Mouse (Mus musculus) limb, embryonic 14.5 days (tissue): ENCODE data around the gene Gm17455. TPM values are rescaled to one million over a fixed set of nuclear protein-coding genes. Genes with fewer than 3 reads are reported as not detected.

Experiments used
- ATAC-seq: fragments of 200-750 bp; cut with Nextera tagmentation; 2 replicates; pipeline ENCODE4 v1.8.0; 2017; ENCODE audit warnings: low read depth, moderate number of reproducible peaks, moderate TSS enrichment; ENCODE audit not compliant: low FRiP score
- DNase-seq: peaks from one replicate; pipeline ENCODE4 v3.0.0-alpha.2; 2015; ENCODE audit warnings: low spot score
- H3K27ac ChIP-seq: fragments of 300-500 bp; sonication (generic); replicated peaks from 2 replicates; pipeline ENCODE4 v1.5.1; 2014; ENCODE audit warnings: low read depth, mild to moderate bottlenecking, low read length, moderate library complexity, mixed read lengths
- H3K27me3 ChIP-seq: fragments of 300-500 bp; sonication (generic); 2 replicates; pipeline ENCODE4 v1.6.1; 2014; ENCODE audit warnings: low read length, mixed read lengths; ENCODE audit not compliant: control insufficient read depth, insufficient read depth
- H3K36me3 ChIP-seq: fragments of 300-500 bp; sonication (generic); 2 replicates; pipeline ENCODE4 v1.6.1; 2014; ENCODE audit warnings: mild to moderate bottlenecking, low read length, moderate library complexity, mixed read lengths; ENCODE audit not compliant: control insufficient read depth, insufficient read depth
- H3K4me1 ChIP-seq: fragments of 300-500 bp; sonication (generic); 2 replicates; pipeline ENCODE4 v1.6.1; 2014; ENCODE audit warnings: antibody characterized with exemption, low read length, mixed read lengths; ENCODE audit not compliant: control insufficient read depth, insufficient read depth
- H3K4me2 ChIP-seq: fragments of 300-500 bp; sonication (generic); replicated peaks from 2 replicates; pipeline ENCODE4 v1.6.1; 2014; ENCODE audit warnings: low read depth, mild to moderate bottlenecking, low read length, moderate library complexity; ENCODE audit not compliant: severe bottlenecking
- H3K4me3 ChIP-seq: fragments of 300-500 bp; sonication (generic); replicated peaks from 2 replicates; pipeline ENCODE4 v1.5.1; 2014; ENCODE audit warnings: low read length
- H3K9ac ChIP-seq: fragments of 300-500 bp; sonication (generic); 2 replicates; pipeline ENCODE4 v1.6.1; 2014; ENCODE audit warnings: mild to moderate bottlenecking, low read depth, low read length, moderate library complexity; ENCODE audit not compliant: severe bottlenecking
- H3K9me3 ChIP-seq: fragments of 300-500 bp; sonication (generic); 2 replicates; pipeline ENCODE4 v1.6.1; 2016; ENCODE audit warnings: low read length; ENCODE audit not compliant: control insufficient read depth
- POLR2A ChIP-seq: fragments of 200-500 bp; IDR thresholded peaks from 2 replicates; pipeline ENCODE4 v1.8.0; 2012; ENCODE audit warnings: inconsistent platforms, mild to moderate bottlenecking, moderate library complexity, borderline replicate concordance; ENCODE audit not compliant: insufficient read depth, insufficient read length; ENCODE audit errors: extremely low read depth
- WGBS: fragments of 180-500 bp; shearing (Covaris S2); extraction: QIAGEN DNeasy Blood & Tissue Kit; methylation state at CpG from one replicate; pipeline ENCODE4 v1.1.7; 2014; 5-methylcytosine and 5-hydroxymethylcytosine counted together
- polyA plus RNA-seq, 2 experiments: library from polyadenylated mRNA; depleted of rRNA in 1 of 2; stranded (reverse) in 1 of 2; unstranded in 1 of 2; fragments of >200 nt; fragmentation: Nextera tagmentation in 1 of 2; extraction: Ambion mirVana in 1 of 2; gene quantifications; 2 replicates each; pipeline versions ENCODE4 v1.2.1 to v1.2.3; 2012 to 2014

The Gm17455 gene
- polyA plus RNA-seq, 2 experiments, result 0.96 to 2.8 TPM

GRCm38 (mm10) chr10:60394936-60395335, 4.6 kb upstream of the Gm17455 start:
- ATAC-seq (no peak), DNase-seq (no peak)
- Histone ChIP-seq H3K4me3 (no peak overlapping the region), H3K27me3 (no peaks in the 10 kb centered on the region), H3K9ac (no peak overlapping the region), H3K9me3 (no peaks in the 10 kb centered on the region), H3K36me3 (no peaks in the 10 kb centered on the region), H3K4me2 (no peak overlapping the region), H3K4me1 (peaks cover 4% of the 10 kb centered on the region; the same call in 1 of the 2 replicates), H3K27ac (no peak overlapping the region)
- TF ChIP-seq POLR2A, result no peak
- 89% methylated on average over 7 of the region's 7 CpGs for WGBS

- H3K36me3 ChIP-seq, result no peaks in the 10 kb centered on the region
- no peak overlapping the region for H3K4me3 ChIP-seq
- H3K4me1 ChIP-seq, result peaks cover 8% of the 10 kb centered on the region
- no peak overlapping the region for H3K27ac ChIP-seq
- WGBS, result 75% methylated on average over 5 of the region's 5 CpGs
- no peaks in the 10 kb centered on the region for H3K27me3 ChIP-seq
- ATAC-seq (no peak), DNase-seq (no peak)
- H3K9me3 ChIP-seq, result no peaks in the 10 kb centered on the region
- TF ChIP-seq POLR2A, result no peak
- no peak overlapping the region for H3K9ac ChIP-seq
- no peak overlapping the region for H3K4me2 ChIP-seq
These were observed 3.9 kb upstream of the Gm17455 start for GRCm38 (mm10) chr10:60395605-60396004.

- Histone ChIP-seq H3K36me3 (no peaks in the 10 kb centered on the region), H3K9me3 (no peaks in the 10 kb centered on the region), H3K27ac (no peak overlapping the region), H3K27me3 (no peaks in the 10 kb centered on the region), H3K4me2 (no peak overlapping the region), H3K4me3 (no peak overlapping the region), H3K9ac (no peak overlapping the region), H3K4me1 (peaks cover 8% of the 10 kb centered on the region)
- DNase-seq, result no peak
- TF ChIP-seq POLR2A, result no peak
- WGBS, result 85% methylated on average over 10 of the region's 10 CpGs
- ATAC-seq, result no peak
These were observed 1.3 kb upstream of the Gm17455 start for GRCm38 (mm10) chr10:60398051-60398814.

GRCm38 (mm10) chr10:60400507-60401295, 1.2 kb downstream of the Gm17455 start:
- H3K9ac ChIP-seq, result no peak overlapping the region
- no peaks in the 10 kb centered on the region for H3K9me3 ChIP-seq
- no peak overlapping the region for H3K4me2 ChIP-seq
- no peaks in the 10 kb centered on the region for H3K36me3 ChIP-seq
- ATAC-seq (no peak), DNase-seq (no peak)
- 74% methylated on average over 11 of the region's 11 CpGs for WGBS
- no peak overlapping the region for H3K4me3 ChIP-seq
- H3K4me1 ChIP-seq, result peaks cover 11% of the 10 kb centered on the region
- no peak for TF ChIP-seq POLR2A
- no peaks in the 10 kb centered on the region for H3K27me3 ChIP-seq
- no peak overlapping the region for H3K27ac ChIP-seq

- Histone ChIP-seq H3K9me3 (no peaks in the 10 kb centered on the region), H3K27ac (peak overlapping the region; percentile 43; the same call in 1 of the 2 replicates), H3K27me3 (no peaks in the 10 kb centered on the region), H3K4me3 (no peak overlapping the region), H3K4me2 (no peak overlapping the region), H3K36me3 (no peaks in the 10 kb centered on the region), H3K9ac (no peak overlapping the region), H3K4me1 (0 out of 2 replicates have a peak, but pooled peaks cover 3% of the 10 kb centered on the region)
- TF ChIP-seq POLR2A, result no peak
- 38% methylated on average over 7 of the region's 7 CpGs for WGBS
- ATAC-seq (no peak), DNase-seq (peak; percentile 27)
These were observed 6.1 kb downstream of the Gm17455 start for GRCm38 (mm10) chr10:60405460-60406177.
